ENCODE assay signal across 9 mouse cellular contexts in the genomic region with DNA sequence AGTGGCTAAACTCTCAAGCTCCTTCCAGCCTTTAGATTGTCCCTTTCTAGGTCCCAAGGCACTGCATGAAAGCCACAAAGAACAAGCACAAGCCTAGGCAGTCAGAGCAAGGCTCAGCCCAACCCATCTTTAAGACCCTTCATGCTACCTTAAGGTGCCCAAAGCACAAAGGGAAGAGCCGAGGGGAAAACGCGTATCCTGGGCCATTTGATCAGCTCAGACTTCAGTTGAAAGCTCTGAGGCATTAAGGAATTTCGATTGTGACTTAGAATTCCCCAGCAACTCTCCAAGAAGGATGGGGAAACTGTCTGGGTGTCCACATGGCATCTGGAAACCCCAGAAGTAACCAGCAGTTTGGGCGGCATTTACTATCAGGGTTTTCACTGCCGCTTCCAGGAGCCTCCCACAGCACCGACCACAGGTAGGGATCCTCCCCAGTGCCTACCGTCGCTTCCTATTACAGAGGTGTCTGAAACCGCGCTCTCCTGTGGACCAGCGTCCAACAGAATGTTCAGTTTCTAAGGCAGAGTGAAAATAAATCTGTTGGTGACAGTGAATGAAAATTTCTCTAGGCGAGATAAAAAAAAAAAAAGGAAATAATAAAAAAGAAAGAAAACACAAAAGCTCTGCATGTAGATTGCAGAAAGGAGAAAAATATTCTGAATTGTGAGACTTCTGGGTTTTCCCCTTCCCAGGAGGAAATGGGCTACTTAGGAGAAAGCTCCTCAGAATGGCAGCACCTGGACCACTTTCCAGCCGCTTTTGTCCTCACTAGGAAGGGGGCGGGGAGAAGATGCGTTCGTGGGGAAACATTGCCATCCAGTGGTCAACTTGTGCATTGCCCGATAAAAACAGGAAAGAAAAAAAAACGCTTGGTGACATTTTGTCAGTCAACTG.
A peak's percentile ranks its signal among the peaks of the same experiment; 100 is the strongest.
DNase-seq lines count a peak whose midpoint lies in the region; ATAC-seq and TF ChIP-seq lines count a peak whose summit lies in the region.
"Had no signal": no experiment of that assay in that cellular context is flagged by ENCODE, and none has a peak within 500 bp of the region (broad histone marks: within the 10 kb centered on the region; RNA-seq: fewer than 3 reads in every experiment).

No protein-coding gene starts in this region.

- H3K27me3 ChIP-seq in C2C12 (ENCODE audit: control insufficient read depth, insufficient read depth, insufficient read length) = no peaks in the 10 kb centered on the region
- H3K27me3 ChIP-seq in embryonic facial prominence, embryonic 13.5 days = no peaks in the 10 kb centered on the region
- H3K27me3 ChIP-seq in heart, embryonic 12.5 days (replicated peaks) = no peaks in the 10 kb centered on the region
- H3K27me3 ChIP-seq in kidney, postnatal 0 days (ENCODE audit: insufficient read depth, low read length) = no peaks in the 10 kb centered on the region
- H3K27me3 ChIP-seq in liver, embryonic 13.5 days = no peaks in the 10 kb centered on the region

- no peaks in the 10 kb centered on the region for H3K79me2 ChIP-seq in C2C12 (ENCODE audit: control insufficient read depth, insufficient read depth)

- H3K9ac ChIP-seq in embryonic facial prominence, embryonic 13.5 days = peak overlapping the region; percentile 62
- H3K9ac ChIP-seq in heart, embryonic 12.5 days = peak overlapping the region; percentile 23; the same call in 1 of the 2 replicates
- H3K9ac ChIP-seq in kidney, postnatal 0 days (ENCODE audit: low read depth, low read length) = no peak overlapping the region
- H3K9ac ChIP-seq in liver, embryonic 13.5 days = no peak overlapping the region

- H3K4me2 ChIP-seq in embryonic facial prominence, embryonic 13.5 days = peak overlapping the region; percentile 70
- H3K4me2 ChIP-seq in heart, embryonic 12.5 days = peak overlapping the region; percentile 65
- peak overlapping the region; percentile 55 for H3K4me2 ChIP-seq in kidney, postnatal 0 days (ENCODE audit: low read length)
- H3K4me2 ChIP-seq in liver, embryonic 13.5 days = peak overlapping the region; percentile 34; the same call in 1 of the 2 replicates

- ATAC-seq in embryonic facial prominence, embryonic 13.5 days (ENCODE audit: insufficient number of reproducible peaks, insufficient read depth, low FRiP score, low TSS enrichment, low read depth) = 0 out of 2 replicates have a peak, but pooled peaks have one; percentile 71
- ATAC-seq in heart, embryonic 12.5 days (ENCODE audit: insufficient number of reproducible peaks, low FRiP score) = no peak
- no peak for ATAC-seq in kidney, postnatal 0 days (replicated peaks; ENCODE audit: low FRiP score, low read depth)
- no peak for ATAC-seq in liver, embryonic 13.5 days (ENCODE audit: low read depth)

- H3K27ac ChIP-seq in embryonic facial prominence, embryonic 13.5 days = peak overlapping the region; percentile 89
- H3K27ac ChIP-seq in heart, embryonic 12.5 days (ENCODE audit: poor library complexity, severe bottlenecking) = no peak overlapping the region
- H3K27ac ChIP-seq in kidney, postnatal 0 days = no peak overlapping the region
- no peak overlapping the region for H3K27ac ChIP-seq in liver, embryonic 13.5 days

- no peaks in the 10 kb centered on the region for H3K36me3 ChIP-seq in C2C12 (ENCODE audit: control insufficient read depth, insufficient read depth)
- H3K36me3 ChIP-seq in embryonic facial prominence, embryonic 13.5 days = 0 out of 2 replicates have a peak, but pooled peaks cover 5% of the 10 kb centered on the region
- no peaks in the 10 kb centered on the region for H3K36me3 ChIP-seq in heart, embryonic 12.5 days
- no peaks in the 10 kb centered on the region for H3K36me3 ChIP-seq in kidney, postnatal 0 days (ENCODE audit: insufficient read depth, low read length)
- H3K36me3 ChIP-seq in liver, embryonic 13.5 days = no peaks in the 10 kb centered on the region

- peak; percentile 19 to 37 for DNase-seq in adrenal gland, postnatal 4 days (ENCODE audit: low spot score in 2 of 2)
- DNase-seq in kidney, postnatal 0 days (ENCODE audit: low spot score) = peak; percentile 89
- DNase-seq in liver, embryonic 13.5 days = peak; percentile 5
- DNase-seq in ovary, postnatal 10 days (ENCODE audit: low spot score) = peak; percentile 51
- peak; percentile 58 to 65 for DNase-seq in urinary bladder, postnatal 36 days (ENCODE audit: low spot score in 2 of 2)

- peaks cover 5% of the 10 kb centered on the region; the same call in 1 of the 2 replicates for H3K4me1 ChIP-seq in embryonic facial prominence, embryonic 13.5 days
- H3K4me1 ChIP-seq in heart, embryonic 12.5 days (replicated peaks) = no peaks in the 10 kb centered on the region
- no peaks in the 10 kb centered on the region for H3K4me1 ChIP-seq in kidney, postnatal 0 days (replicated peaks; ENCODE audit: insufficient read depth, low read length)
- H3K4me1 ChIP-seq in liver, embryonic 13.5 days (replicated peaks) = no peaks in the 10 kb centered on the region

- peak; percentile 31 for TF ChIP-seq CTCF in C2C12 (IDR thresholded peaks at IDR 0.05; ENCODE audit: control insufficient read depth, insufficient read depth, insufficient read length)
- peak; percentile 86 for TF ChIP-seq CTCF in kidney, postnatal 0 days (IDR thresholded peaks at IDR 0.05; ENCODE audit: low read depth)

- 2% methylated on average over 19 of the region's 19 CpGs for WGBS in embryonic facial prominence, embryonic 13.5 days
- 12% methylated on average over 19 of the region's 19 CpGs for WGBS in heart, embryonic 12.5 days
- WGBS in kidney, postnatal 0 days = 5% methylated on average over 19 of the region's 19 CpGs
- 13% methylated on average over 19 of the region's 19 CpGs for WGBS in liver, embryonic 13.5 days (ENCODE audit: insufficient replicate concordance)

- no peak overlapping the region for H3ac ChIP-seq in C2C12 (ENCODE audit: control insufficient read depth, insufficient read length, low read depth)

- H3K4me3 ChIP-seq in C2C12 (ENCODE audit: insufficient read depth, poor library complexity, severe bottlenecking) = no peak overlapping the region
- H3K4me3 ChIP-seq in embryonic facial prominence, embryonic 13.5 days = peak overlapping the region; percentile 42
- H3K4me3 ChIP-seq in heart, embryonic 12.5 days = peak overlapping the region; percentile 33
- peak overlapping the region; percentile 16 for H3K4me3 ChIP-seq in kidney, postnatal 0 days (replicated peaks; ENCODE audit: low read depth, low read length)
- no peak overlapping the region for H3K4me3 ChIP-seq in liver, embryonic 13.5 days (replicated peaks)
- H3K4me3 ChIP-seq: erythroblast, embryonic 14.5 days had no signal

- H3K79me3 ChIP-seq in C2C12 (ENCODE audit: low read depth) = no peaks in the 10 kb centered on the region

- peaks cover 9% of the 10 kb centered on the region; the same call in 1 of the 2 replicates for H3K9me3 ChIP-seq in embryonic facial prominence, embryonic 13.5 days
- peaks cover 6% of the 10 kb centered on the region for H3K9me3 ChIP-seq in heart, embryonic 12.5 days (replicated peaks)
- H3K9me3 ChIP-seq in kidney, postnatal 0 days (replicated peaks; ENCODE audit: low read length) = no peaks in the 10 kb centered on the region
- H3K9me3 ChIP-seq in liver, embryonic 13.5 days (replicated peaks) = no peaks in the 10 kb centered on the region

TF ChIP-seq in C2C12, 6 proteins besides CTCF, POLR2A, EP300 and RAD21:
- TF ChIP-seq CEBPB (IDR thresholded peaks at IDR 0.05; ENCODE audit: low read depth) = no peak
- no peak for TF ChIP-seq MAX (IDR thresholded peaks at IDR 0.05)
- no peak for TF ChIP-seq USF1 (IDR thresholded peaks at IDR 0.05; ENCODE audit: low read depth)

Comparison
In these comparisons a context has a peak if more than half of its experiments do, and no peak if none do; other contexts are left out.
1. H3K4me3 ChIP-seq: peak in embryonic facial prominence, embryonic 13.5 days (single experiment), heart, embryonic 12.5 days (single experiment) and kidney, postnatal 0 days (single experiment); none in C2C12 (single experiment) and liver, embryonic 13.5 days (single experiment).
2. DNase-seq: peak in every context shown above with its lines; median percentile 89 in kidney, postnatal 0 days; 62 in urinary bladder, postnatal 36 days; 51 in ovary, postnatal 10 days; 28 in adrenal gland, postnatal 4 days; 5 in liver, embryonic 13.5 days.
3. H3K9ac ChIP-seq: peak in embryonic facial prominence, embryonic 13.5 days (single experiment) and heart, embryonic 12.5 days (single experiment); none in kidney, postnatal 0 days (single experiment) and liver, embryonic 13.5 days (single experiment).
4. Peak in every context shown above with its lines, with median percentiles within 50 percentile points of each other: H3K4me2 ChIP-seq.